Mouse (Mus musculus): ENCODE data around the gene Gtf2ird1. TPM values are rescaled to one million over a fixed set of nuclear protein-coding genes. Genes with fewer than 3 reads are reported as not detected.
"Not testable (repeated sequence)": the region's sequence is repeated elsewhere in the genome, so short reads cannot be mapped to it uniquely, and the experiment has no call there.

Gene Gtf2ird1
- polyA plus RNA-seq, 1 experiment, result 62.0 TPM

- no peak overlapping the region for H3ac ChIP-seq (ENCODE audit: control insufficient read depth, insufficient read length)
- H3K36me3 ChIP-seq (ENCODE audit: control insufficient read depth, insufficient read depth), result no peaks in the 10 kb centered on the region
- H3K79me2 ChIP-seq (ENCODE audit: control insufficient read depth, insufficient read depth), result no peaks in the 10 kb centered on the region
- no peak overlapping the region for H3K4me3 ChIP-seq
- TF ChIP-seq TCF12 (IDR thresholded peaks at IDR 0.05; ENCODE audit: insufficient read depth, poor library complexity, severe bottlenecking) (no peak), MAX (IDR thresholded peaks at IDR 0.05; ENCODE audit: low read depth) (no peak), USF1 (IDR thresholded peaks at IDR 0.05; ENCODE audit: low read depth) (no peak), CEBPB (IDR thresholded peaks at IDR 0.05; ENCODE audit: insufficient read depth, poor library complexity, severe bottlenecking) (no peak), MYOG (IDR thresholded peaks at IDR 0.05; ENCODE audit: control insufficient read depth in 1 of 3, insufficient read depth in 1 of 3, insufficient read length in 2 of 3, low read depth in 2 of 3) (no peak), POLR2AphosphoS2 (IDR thresholded peaks at IDR 0.05; ENCODE audit: insufficient read length, low read depth) (peak; percentile 52), SRF (IDR thresholded peaks at IDR 0.05; ENCODE audit: control insufficient read depth, insufficient read length, low read depth) (no peak), TCF3 (IDR thresholded peaks at IDR 0.05; ENCODE audit: insufficient read length, low read depth) (no peak), E2F4 (IDR thresholded peaks at IDR 0.05; ENCODE audit: insufficient read depth) (no peak), REST (IDR thresholded peaks at IDR 0.05; ENCODE audit: insufficient read depth, insufficient read length) (no peak), POLR2A (IDR thresholded peaks at IDR 0.05; ENCODE audit: insufficient read length, low read depth) (peak; percentile 31), MYOD1 (IDR thresholded peaks at IDR 0.05; ENCODE audit: control insufficient read depth in 1 of 3, insufficient read length in 2 of 3, low read depth in 2 of 3) (peak in 1 of 3 experiments; percentile 10)
- H3K27me3 ChIP-seq (ENCODE audit: control insufficient read depth, insufficient read depth, insufficient read length), result no peaks in the 10 kb centered on the region
- peak overlapping the region; percentile 88 for H3K4me2 ChIP-seq (ENCODE audit: low read depth)
Observed at GRCm38 (mm10) chr5:134350660-134351059, 105.9 kb downstream of the Gtf2ird1 start.

GRCm38 (mm10) chr5:134347066-134347465 lies 109.5 kb downstream of the Gtf2ird1 start:
- TF ChIP-seq SRF (IDR thresholded peaks at IDR 0.05; ENCODE audit: control insufficient read depth, insufficient read length, low read depth), result no peak
- TF ChIP-seq E2F4 (IDR thresholded peaks at IDR 0.05; ENCODE audit: insufficient read depth), result no peak
- TF ChIP-seq CEBPB (IDR thresholded peaks at IDR 0.05; ENCODE audit: insufficient read depth, poor library complexity, severe bottlenecking), result no peak
- TF ChIP-seq TCF3 (IDR thresholded peaks at IDR 0.05; ENCODE audit: insufficient read length, low read depth), result no peak
- no peak for TF ChIP-seq MYOG (IDR thresholded peaks at IDR 0.05; ENCODE audit: control insufficient read depth in 1 of 3, insufficient read depth in 1 of 3, insufficient read length in 2 of 3, low read depth in 2 of 3)
- TF ChIP-seq POLR2AphosphoS2 (IDR thresholded peaks at IDR 0.05; ENCODE audit: insufficient read length, low read depth), result no peak
- TF ChIP-seq POLR2A (IDR thresholded peaks at IDR 0.05; ENCODE audit: insufficient read length, low read depth), result no peak
- TF ChIP-seq MAX (IDR thresholded peaks at IDR 0.05; ENCODE audit: low read depth), result no peak
- no peak for TF ChIP-seq REST (IDR thresholded peaks at IDR 0.05; ENCODE audit: insufficient read depth, insufficient read length)
- TF ChIP-seq USF1 (IDR thresholded peaks at IDR 0.05; ENCODE audit: low read depth), result no peak
- no peak for TF ChIP-seq TCF12 (IDR thresholded peaks at IDR 0.05; ENCODE audit: insufficient read depth, poor library complexity, severe bottlenecking)
- TF ChIP-seq MYOD1 (IDR thresholded peaks at IDR 0.05; ENCODE audit: control insufficient read depth in 1 of 3, insufficient read length in 2 of 3, low read depth in 2 of 3), result no peak
- H3K4me3 ChIP-seq, result no peak overlapping the region
- H3K27me3 ChIP-seq (ENCODE audit: control insufficient read depth, insufficient read depth, insufficient read length), result no peaks in the 10 kb centered on the region
- no peak overlapping the region for H3K4me2 ChIP-seq (ENCODE audit: low read depth)
- H3ac ChIP-seq (ENCODE audit: control insufficient read depth, insufficient read length), result no peak overlapping the region
- H3K79me2 ChIP-seq (ENCODE audit: control insufficient read depth, insufficient read depth), result no peaks in the 10 kb centered on the region
- H3K36me3 ChIP-seq (ENCODE audit: control insufficient read depth, insufficient read depth), result no peaks in the 10 kb centered on the region

GRCm38 (mm10) chr5:134345449-134345848 lies 111.1 kb downstream of the Gtf2ird1 start:
- Histone ChIP-seq H3K79me2 (ENCODE audit: control insufficient read depth, insufficient read depth) (no peaks in the 10 kb centered on the region), H3K4me2 (ENCODE audit: low read depth) (no peak overlapping the region), H3K36me3 (ENCODE audit: control insufficient read depth, insufficient read depth) (no peaks in the 10 kb centered on the region), H3ac (ENCODE audit: control insufficient read depth, insufficient read length) (no peak overlapping the region), H3K27me3 (ENCODE audit: control insufficient read depth, insufficient read depth, insufficient read length) (no peaks in the 10 kb centered on the region), H3K4me3 (no peak overlapping the region)
- no peak for TF ChIP-seq POLR2AphosphoS2 (IDR thresholded peaks at IDR 0.05; ENCODE audit: insufficient read length, low read depth)
- no peak for TF ChIP-seq POLR2A (IDR thresholded peaks at IDR 0.05; ENCODE audit: insufficient read length, low read depth)
- TF ChIP-seq TCF3 (IDR thresholded peaks at IDR 0.05; ENCODE audit: insufficient read length, low read depth), result no peak
- no peak for TF ChIP-seq USF1 (IDR thresholded peaks at IDR 0.05; ENCODE audit: low read depth)
- TF ChIP-seq E2F4 (IDR thresholded peaks at IDR 0.05; ENCODE audit: insufficient read depth), result no peak
- TF ChIP-seq SRF (IDR thresholded peaks at IDR 0.05; ENCODE audit: control insufficient read depth, insufficient read length, low read depth), result no peak
- TF ChIP-seq CEBPB (IDR thresholded peaks at IDR 0.05; ENCODE audit: insufficient read depth, poor library complexity, severe bottlenecking), result no peak
- TF ChIP-seq TCF12 (IDR thresholded peaks at IDR 0.05; ENCODE audit: insufficient read depth, poor library complexity, severe bottlenecking), result no peak
- TF ChIP-seq MAX (IDR thresholded peaks at IDR 0.05; ENCODE audit: low read depth), result no peak

- Histone ChIP-seq H3K27me3 (ENCODE audit: control insufficient read depth, insufficient read depth, insufficient read length) (no peaks in the 10 kb centered on the region), H3K36me3 (ENCODE audit: control insufficient read depth, insufficient read depth) (no peaks in the 10 kb centered on the region), H3K79me2 (ENCODE audit: control insufficient read depth, insufficient read depth) (no peaks in the 10 kb centered on the region), H3K4me2 (ENCODE audit: low read depth) (no peak overlapping the region), H3ac (ENCODE audit: control insufficient read depth, insufficient read length) (no peak overlapping the region), H3K4me3 (no peak overlapping the region)
- TF ChIP-seq E2F4 (IDR thresholded peaks at IDR 0.05; ENCODE audit: insufficient read depth), result no peak
- no peak for TF ChIP-seq TCF3 (IDR thresholded peaks at IDR 0.05; ENCODE audit: insufficient read length, low read depth)
- TF ChIP-seq MAX (IDR thresholded peaks at IDR 0.05; ENCODE audit: low read depth), result no peak
- TF ChIP-seq USF1 (IDR thresholded peaks at IDR 0.05; ENCODE audit: low read depth), result no peak
- no peak for TF ChIP-seq TCF12 (IDR thresholded peaks at IDR 0.05; ENCODE audit: insufficient read depth, poor library complexity, severe bottlenecking)
- TF ChIP-seq SRF (IDR thresholded peaks at IDR 0.05; ENCODE audit: control insufficient read depth, insufficient read length, low read depth), result no peak
- TF ChIP-seq POLR2AphosphoS2 (IDR thresholded peaks at IDR 0.05; ENCODE audit: insufficient read length, low read depth), result no peak
- TF ChIP-seq MYOG (IDR thresholded peaks at IDR 0.05; ENCODE audit: control insufficient read depth in 1 of 3, insufficient read depth in 1 of 3, insufficient read length in 2 of 3, low read depth in 2 of 3), result no peak
- TF ChIP-seq MYOD1 (IDR thresholded peaks at IDR 0.05; ENCODE audit: control insufficient read depth in 1 of 3, insufficient read length in 2 of 3, low read depth in 2 of 3), result no peak
- TF ChIP-seq CEBPB (IDR thresholded peaks at IDR 0.05; ENCODE audit: insufficient read depth, poor library complexity, severe bottlenecking), result no peak
- no peak for TF ChIP-seq POLR2A (IDR thresholded peaks at IDR 0.05; ENCODE audit: insufficient read length, low read depth)
- TF ChIP-seq REST (IDR thresholded peaks at IDR 0.05; ENCODE audit: insufficient read depth, insufficient read length), result no peak
Observed at GRCm38 (mm10) chr5:134344076-134344475, 112.4 kb downstream of the Gtf2ird1 start.

GRCm38 (mm10) chr5:134343530-134343929 lies 113.0 kb downstream of the Gtf2ird1 start:
- not testable (repeated sequence) for H3K36me3 ChIP-seq (ENCODE audit: control insufficient read depth, insufficient read depth); H3K4me3 ChIP-seq

More at GRCm38 (mm10) chr5:134343530-134343929, 113.0 kb downstream of the Gtf2ird1 start:
- H3K79me2 ChIP-seq (ENCODE audit: control insufficient read depth, insufficient read depth); H3ac ChIP-seq (ENCODE audit: control insufficient read depth, insufficient read length); H3K27me3 ChIP-seq (ENCODE audit: control insufficient read depth, insufficient read depth, insufficient read length); H3K4me2 ChIP-seq (ENCODE audit: low read depth): not testable (repeated sequence)

All from myocyte (in vitro differentiated cells).